Mouse (Mus musculus): ENCODE measurements around the gene D630039A03Rik. TPM values are rescaled to one million over a fixed set of nuclear protein-coding genes. Genes with fewer than 3 reads are reported as not detected.

D630039A03Rik gene
- polyA plus RNA-seq, 1 experiment: 19.8 TPM

GRCm38 (mm10) chr4:57883520-57884421 is 32.3 kb downstream of the D630039A03Rik start:
- TF ChIP-seq POLR2A (IDR thresholded peaks at IDR 0.05; ENCODE audit: low read depth, low read length): no peak
- no peak for TF ChIP-seq CTCF (conservative IDR thresholded peaks at IDR 0.05; ENCODE audit: insufficient read depth, insufficient read length, low read depth, low read length)
- WGBS: 42% methylated on average over 7 of the region's 7 CpGs

GRCm38 (mm10) chr4:57879804-57880357 is 36.2 kb downstream of the D630039A03Rik start:
- DNase-seq: peak; percentile 88
- Histone ChIP-seq H3K27me3 (replicated peaks; ENCODE audit: control insufficient read depth, insufficient read depth, low read length) (no peaks in the 10 kb centered on the region), H3K4me1 (ENCODE audit: control insufficient read depth, insufficient read depth, low read length) (peaks cover 13% of the 10 kb centered on the region), H3K4me3 (ENCODE audit: insufficient read depth, low read depth, low read length) (no peak overlapping the region), H3K27ac (ENCODE audit: insufficient read depth, low read depth, low read length) (no peak overlapping the region), H3K36me3 (ENCODE audit: control insufficient read depth, insufficient read depth, low read length) (no peaks in the 10 kb centered on the region)
- WGBS: 10% methylated on average over 6 of the region's 6 CpGs
- TF ChIP-seq POLR2A (IDR thresholded peaks at IDR 0.05; ENCODE audit: low read depth, low read length) (no peak), CTCF (conservative IDR thresholded peaks at IDR 0.05; ENCODE audit: insufficient read depth, insufficient read length, low read depth, low read length) (peak; percentile 90)

More at GRCm38 (mm10) chr4:57883520-57884421, 32.3 kb downstream of the D630039A03Rik start:
- Histone ChIP-seq H3K36me3 (ENCODE audit: control insufficient read depth, insufficient read depth, low read length) (no peaks in the 10 kb centered on the region), H3K4me3 (ENCODE audit: insufficient read depth, low read depth, low read length) (no peak overlapping the region), H3K4me1 (ENCODE audit: control insufficient read depth, insufficient read depth, low read length) (peaks cover 24% of the 10 kb centered on the region), H3K27me3 (replicated peaks; ENCODE audit: control insufficient read depth, insufficient read depth, low read length) (no peaks in the 10 kb centered on the region), H3K27ac (ENCODE audit: insufficient read depth, low read depth, low read length) (0 out of 2 replicates have a peak overlapping the region, but pooled peaks have one; percentile 0)
- DNase-seq: peak; percentile 67

DNA sequence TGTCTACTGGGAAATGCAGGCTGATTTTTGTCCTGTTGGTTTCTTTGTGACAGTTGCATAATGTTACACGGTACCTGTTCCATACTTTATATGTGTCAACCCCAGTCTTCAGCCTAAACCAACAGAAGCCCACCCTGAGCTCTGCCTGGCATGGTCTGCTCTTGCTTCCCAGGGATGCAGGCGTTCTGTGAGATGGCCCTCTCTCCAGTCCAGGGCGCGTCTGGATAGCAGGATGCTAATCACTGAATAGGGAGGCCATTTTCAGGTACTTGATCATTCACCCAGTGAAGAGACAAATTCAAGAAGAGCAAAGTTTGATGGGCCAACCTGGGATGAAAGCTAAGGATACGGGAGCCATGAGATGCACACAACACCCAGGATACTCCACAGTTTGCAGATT is 37.0 kb downstream of the D630039A03Rik start:
- no peak for DNase-seq

DNA sequence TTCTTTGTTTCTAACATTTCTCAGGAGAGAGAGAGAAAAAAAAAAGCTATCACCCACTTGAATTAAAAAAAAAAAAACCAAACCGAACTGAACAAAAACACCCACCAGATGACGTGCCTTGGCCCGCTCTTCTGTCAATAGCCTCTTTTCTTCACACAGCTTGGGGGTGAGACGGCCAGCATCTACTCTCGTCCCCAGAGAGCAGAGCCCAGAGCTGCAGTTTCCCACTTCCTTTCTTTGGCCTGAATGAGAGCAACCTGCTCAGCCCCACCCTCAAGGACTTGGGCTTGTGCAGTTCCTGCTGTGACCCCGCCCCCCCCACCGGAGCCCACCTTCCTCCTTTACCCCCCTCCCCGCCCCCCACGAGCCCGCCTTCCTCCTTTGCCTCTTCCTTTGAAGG is 48.6 kb downstream of the D630039A03Rik start:
- WGBS: 54% methylated on average over 10 of the region's 10 CpGs

More for the DNA sequence above, 37.0 kb downstream of the D630039A03Rik start:
- Histone ChIP-seq H3K36me3 (ENCODE audit: control insufficient read depth, insufficient read depth, low read length) (no peaks in the 10 kb centered on the region), H3K4me3 (ENCODE audit: insufficient read depth, low read depth, low read length) (no peak overlapping the region), H3K27ac (ENCODE audit: insufficient read depth, low read depth, low read length) (no peak overlapping the region), H3K27me3 (replicated peaks; ENCODE audit: control insufficient read depth, insufficient read depth, low read length) (no peaks in the 10 kb centered on the region), H3K4me1 (ENCODE audit: control insufficient read depth, insufficient read depth, low read length) (peaks cover 13% of the 10 kb centered on the region)
- 88% methylated on average over 5 of the region's 5 CpGs for WGBS
- TF ChIP-seq CTCF (conservative IDR thresholded peaks at IDR 0.05; ENCODE audit: insufficient read depth, insufficient read length, low read depth, low read length) (no peak), POLR2A (IDR thresholded peaks at IDR 0.05; ENCODE audit: low read depth, low read length) (no peak)

DNA sequence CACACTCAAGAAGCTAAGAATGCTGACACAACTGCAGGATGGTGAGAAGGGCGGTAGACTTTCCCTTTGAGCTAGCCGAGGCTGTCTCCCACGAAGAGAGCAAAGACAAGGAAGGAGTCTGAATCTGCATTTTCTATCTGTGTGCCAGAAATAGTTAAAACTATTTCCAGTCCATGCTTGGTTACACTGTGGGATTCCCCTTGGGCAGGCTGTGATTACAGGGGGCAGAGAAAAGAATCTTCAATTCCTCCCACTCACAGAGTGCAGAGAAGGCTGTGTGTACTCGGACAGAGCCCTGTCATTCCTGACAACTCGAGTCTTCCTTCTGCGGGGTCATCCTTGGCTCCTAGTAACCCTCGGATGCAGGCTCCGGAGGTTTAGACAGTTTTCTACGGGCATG is 49.1 kb downstream of the D630039A03Rik start:
- Histone ChIP-seq H3K36me3 (ENCODE audit: control insufficient read depth, insufficient read depth, low read length) (no peaks in the 10 kb centered on the region; the same call in 1 of the 2 replicates), H3K4me1 (ENCODE audit: control insufficient read depth, insufficient read depth, low read length) (peaks cover 15% of the 10 kb centered on the region), H3K27ac (ENCODE audit: insufficient read depth, low read depth, low read length) (no peak overlapping the region), H3K4me3 (ENCODE audit: insufficient read depth, low read depth, low read length) (no peak overlapping the region), H3K27me3 (replicated peaks; ENCODE audit: control insufficient read depth, insufficient read depth, low read length) (no peaks in the 10 kb centered on the region)
- TF ChIP-seq POLR2A (IDR thresholded peaks at IDR 0.05; ENCODE audit: low read depth, low read length): no peak
- TF ChIP-seq CTCF (conservative IDR thresholded peaks at IDR 0.05; ENCODE audit: insufficient read depth, insufficient read length, low read depth, low read length): no peak
- no peak for DNase-seq
- WGBS: 33% methylated on average over 9 of the region's 9 CpGs

More for the DNA sequence above, 48.6 kb downstream of the D630039A03Rik start:
- Histone ChIP-seq H3K36me3 (ENCODE audit: control insufficient read depth, insufficient read depth, low read length) (no peaks in the 10 kb centered on the region), H3K27ac (ENCODE audit: insufficient read depth, low read depth, low read length) (no peak overlapping the region), H3K27me3 (replicated peaks; ENCODE audit: control insufficient read depth, insufficient read depth, low read length) (no peaks in the 10 kb centered on the region), H3K4me3 (ENCODE audit: insufficient read depth, low read depth, low read length) (no peak overlapping the region), H3K4me1 (ENCODE audit: control insufficient read depth, insufficient read depth, low read length) (peaks cover 10% of the 10 kb centered on the region)
- TF ChIP-seq CTCF (conservative IDR thresholded peaks at IDR 0.05; ENCODE audit: insufficient read depth, insufficient read length, low read depth, low read length) (no peak), POLR2A (IDR thresholded peaks at IDR 0.05; ENCODE audit: low read depth, low read length) (no peak)
- DNase-seq: no peak

GRCm38 (mm10) chr4:57866088-57866487 is 50.0 kb downstream of the D630039A03Rik start:
- Histone ChIP-seq H3K4me1 (ENCODE audit: control insufficient read depth, insufficient read depth, low read length) (peaks cover 19% of the 10 kb centered on the region), H3K27me3 (replicated peaks; ENCODE audit: control insufficient read depth, insufficient read depth, low read length) (no peaks in the 10 kb centered on the region), H3K4me3 (ENCODE audit: insufficient read depth, low read depth, low read length) (no peak overlapping the region), H3K27ac (ENCODE audit: insufficient read depth, low read depth, low read length) (peak overlapping the region; percentile 53; the same call in 1 of the 2 replicates), H3K36me3 (ENCODE audit: control insufficient read depth, insufficient read depth, low read length) (no peaks in the 10 kb centered on the region; the same call in 1 of the 2 replicates)
- TF ChIP-seq CTCF (conservative IDR thresholded peaks at IDR 0.05; ENCODE audit: insufficient read depth, insufficient read length, low read depth, low read length) (no peak), POLR2A (IDR thresholded peaks at IDR 0.05; ENCODE audit: low read depth, low read length) (no peak)
- WGBS: 12% methylated on average over 2 of the region's 2 CpGs
- DNase-seq: peak; percentile 78
